Mouse (Mus musculus) megakaryocyte, embryonic 14.5 days (primary cell): ENCODE measurements around the gene Tspear.

ENCODE experiments used
- FLI1 ChIP-seq: IDR thresholded peaks from 2 replicates; pipeline ENCODE4 v1.6.1; 2012; ENCODE audit warnings: low read length, inconsistent platforms, mixed read lengths
- GATA1 ChIP-seq: IDR thresholded peaks from 3 replicates; pipeline ENCODE4 v1.6.1; 2012; ENCODE audit warnings: mixed read lengths, low read length, inconsistent platforms, borderline replicate concordance

- TF ChIP-seq GATA1: no peak
- no peak for TF ChIP-seq FLI1
These were observed 140.6 kb downstream of the Tspear start, which contains the start of gene Krtap10-4 for GRCm38 (mm10) chr10:77826951-77827350.
